In the genomic region with DNA sequence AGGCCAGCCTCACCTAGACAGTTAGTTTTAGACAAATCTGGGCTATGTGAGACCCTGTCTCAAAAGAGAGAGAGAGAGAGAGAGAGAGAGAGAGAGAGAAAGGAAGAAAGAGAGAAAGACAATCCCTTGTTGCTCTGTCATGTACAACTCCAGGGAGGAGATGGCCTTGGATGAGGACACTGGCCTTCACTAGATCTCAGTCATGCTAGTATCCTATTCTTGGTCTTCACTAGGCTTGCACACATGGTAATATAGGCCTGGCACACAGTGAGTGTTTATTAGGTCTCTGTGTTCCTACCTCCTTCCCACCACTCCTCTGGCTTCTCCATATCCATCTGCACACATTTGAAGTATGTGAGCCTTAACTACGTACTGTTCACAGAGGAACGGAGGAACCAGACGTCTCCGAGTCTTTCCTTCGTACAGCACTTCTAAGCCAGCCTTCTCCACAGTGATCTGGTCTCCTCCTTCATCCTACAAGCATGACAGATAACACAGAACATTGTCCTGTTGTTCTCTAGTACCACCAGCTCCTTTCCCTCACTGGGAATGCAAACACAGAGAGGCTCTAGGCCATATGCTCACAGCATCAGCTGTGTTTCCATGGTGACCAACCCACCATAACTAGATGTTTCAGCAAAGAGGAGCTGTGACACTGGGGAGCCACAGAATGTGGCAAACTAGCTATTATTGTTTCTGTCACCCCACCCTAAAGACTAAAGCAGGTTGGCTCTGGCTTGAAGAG, we compare ENCODE assay signal across 13 mouse cellular contexts. TPM values are rescaled to one million over a fixed set of nuclear protein-coding genes. Genes with fewer than 3 reads are reported as not detected.
DNase-seq lines count a peak whose midpoint lies in the region; ATAC-seq lines count a peak whose summit lies in the region.
"Had no signal": no experiment of that assay in that cellular context is flagged by ENCODE, and none has a peak within 500 bp of the region (broad histone marks: within the 10 kb centered on the region; RNA-seq: fewer than 3 reads in every experiment).

No protein-coding gene starts in this region.

- H3K36me3 ChIP-seq in forebrain, embryonic 16.5 days (ENCODE audit: control insufficient read depth, insufficient read depth), result no peaks in the 10 kb centered on the region
- no peaks in the 10 kb centered on the region for H3K36me3 ChIP-seq in neural tube, embryonic 15.5 days
- H3K36me3 ChIP-seq: limb, embryonic 12.5 days had no signal

- H3K27me3 ChIP-seq in forebrain, embryonic 16.5 days (replicated peaks; ENCODE audit: control insufficient read depth, insufficient read depth, low read length), result no peaks in the 10 kb centered on the region
- H3K27me3 ChIP-seq in neural tube, embryonic 15.5 days (replicated peaks), result no peaks in the 10 kb centered on the region
- H3K27me3 ChIP-seq: limb, embryonic 12.5 days had no signal

- no peak overlapping the region for H3K4me2 ChIP-seq in forebrain, embryonic 16.5 days (ENCODE audit: low read length)
- no peak overlapping the region for H3K4me2 ChIP-seq in neural tube, embryonic 15.5 days
- H3K4me2 ChIP-seq: limb, embryonic 12.5 days had no signal

- H3K27ac ChIP-seq in forebrain, embryonic 16.5 days (ENCODE audit: low read length), result no peak overlapping the region
- H3K27ac ChIP-seq in neural tube, embryonic 15.5 days (replicated peaks), result no peak overlapping the region
- H3K27ac ChIP-seq: limb, embryonic 12.5 days; stomach, postnatal 0 days had no signal

- no peaks in the 10 kb centered on the region; the same call in 1 of the 2 replicates for H3K9me3 ChIP-seq in forebrain, embryonic 16.5 days (ENCODE audit: control insufficient read depth, low read length)
- H3K9me3 ChIP-seq in neural tube, embryonic 15.5 days (replicated peaks), result no peaks in the 10 kb centered on the region
- H3K9me3 ChIP-seq: limb, embryonic 12.5 days had no signal

- no peak overlapping the region for H3K9ac ChIP-seq in forebrain, embryonic 16.5 days (replicated peaks; ENCODE audit: low read depth, low read length)
- H3K9ac ChIP-seq in neural tube, embryonic 15.5 days (replicated peaks), result no peak overlapping the region
- H3K9ac ChIP-seq: limb, embryonic 12.5 days had no signal

- 0 out of 2 replicates have a peak, but pooled peaks cover 4% of the 10 kb centered on the region for H3K4me1 ChIP-seq in forebrain, embryonic 16.5 days (replicated peaks; ENCODE audit: control insufficient read depth, insufficient read depth, low read length)
- peaks cover 8% of the 10 kb centered on the region; the same call in 1 of the 2 replicates for H3K4me1 ChIP-seq in neural tube, embryonic 15.5 days
- H3K4me1 ChIP-seq: limb, embryonic 12.5 days had no signal

- intact Hi-C loops in gastrocnemius, postnatal 14 days (cut with DNase I; ENCODE audit: low total_unique reads), result no loop called here

- peak; percentile 46 for DNase-seq in embryo, embryonic 10.5 days (ENCODE audit: low spot score)
- no peak for DNase-seq in embryo, embryonic 9.5 days (ENCODE audit: extremely low spot score)
- peak; percentile 36 to 50 for DNase-seq in layer of hippocampus, postnatal 10 days (ENCODE audit: low spot score in 2 of 2)
- no peak for DNase-seq in gastrocnemius, postnatal 14 days
- DNase-seq in urinary bladder, postnatal 25 days (ENCODE audit: low spot score), result no peak
- DNase-seq: cerebellum, adult 18-20 months; heart, postnatal 4 days; lung, postnatal 36 days had no signal

- ATAC-seq in forebrain, embryonic 16.5 days, result peak; percentile 87
- peak; percentile 77 for ATAC-seq in neural tube, embryonic 15.5 days (ENCODE audit: low FRiP score)
- no peak for ATAC-seq in inflammation-experienced regulatory T-cells, adult 6 months

- H3K4me3 ChIP-seq in forebrain, embryonic 16.5 days (replicated peaks; ENCODE audit: low read length), result no peak overlapping the region
- H3K4me3 ChIP-seq in neural tube, embryonic 15.5 days (replicated peaks), result no peak overlapping the region
- H3K4me3 ChIP-seq: limb, embryonic 12.5 days had no signal

- 81% methylated on average over 5 of the region's 5 CpGs for WGBS in forebrain, embryonic 16.5 days
- 82% methylated on average over 5 of the region's 5 CpGs for WGBS in neural tube, embryonic 15.5 days

RNA-seq across cellular contexts. Expression of gene Rras2, which starts 33.6 kb away (rescaled TPM):
- polyA plus RNA-seq in forebrain, embryonic 16.5 days (2015; fragmentation: Nextera tagmentation; extraction: Ambion mirVana), result 23.6 and 23.8 TPM in 2 replicates
- 10 to 100 TPM; 65.5 to 70.8 TPM for total RNA-seq in layer of hippocampus, postnatal 10 days (2021)
- 18.2 and 29.4 TPM in 2 replicates for polyA plus RNA-seq in neural tube, embryonic 15.5 days (2015; fragmentation: Nextera tagmentation; extraction: Ambion mirVana)
- 1 to 10 TPM; 3.3 to 5.3 (median 4.5) TPM for polyA plus RNA-seq in inflammation-experienced regulatory T-cells, adult 6 months (2017; shearing (Covaris generic))
- total RNA-seq in gastrocnemius, postnatal 14 days (2021), result 10 to 100 TPM; 13.8 to 17.1 TPM

Comparison
In these comparisons a context has a peak if more than half of its experiments do, and no peak if none do; other contexts are left out.
1. DNase-seq: peak in embryo, embryonic 10.5 days (single experiment) and layer of hippocampus, postnatal 10 days (2 of 2); none in embryo, embryonic 9.5 days (single experiment), gastrocnemius, postnatal 14 days (single experiment) and urinary bladder, postnatal 25 days (single experiment).